Mouse (Mus musculus): ENCODE measurements at regions not wholly inside any gene's neighbourhood (a gene's known extent, or its start where the extent isn't known, plus 50 kb on each side); places are given as distances from the start of the nearest gene placed in this dataset.
"Not testable (repeated sequence)": the region's sequence is repeated elsewhere in the genome, so short reads cannot be mapped to it uniquely, and the experiment has no call there.

DNA sequence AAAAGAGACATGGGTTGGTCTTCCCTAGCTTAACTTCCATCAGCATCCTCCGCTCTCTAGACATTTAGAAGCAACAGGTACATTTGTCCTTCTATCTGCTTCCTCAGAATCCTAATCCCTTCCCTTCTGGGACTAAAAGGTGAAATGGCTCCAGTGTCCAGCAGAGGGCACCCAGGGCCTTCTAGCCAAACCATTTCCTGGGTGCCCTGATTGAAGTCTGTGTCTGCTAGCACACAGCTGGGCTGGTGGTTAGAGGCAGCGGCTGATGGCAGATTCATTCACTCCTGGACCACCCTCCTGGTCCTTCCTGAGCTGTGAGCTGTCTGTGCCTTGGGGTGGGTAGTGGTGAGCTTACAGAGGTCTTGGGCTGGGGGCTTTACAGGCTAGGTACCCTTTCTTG is 76.5 kb upstream of the Col13a1 start:
- intact Hi-C loops (cut with DNase I) = loop anchor here (1.0 to 5.0 kb wide), 3 partner anchors 46 to 192 kb away; no protein-coding TSS in a partner anchor
- no peak for DNase-seq

DNA sequence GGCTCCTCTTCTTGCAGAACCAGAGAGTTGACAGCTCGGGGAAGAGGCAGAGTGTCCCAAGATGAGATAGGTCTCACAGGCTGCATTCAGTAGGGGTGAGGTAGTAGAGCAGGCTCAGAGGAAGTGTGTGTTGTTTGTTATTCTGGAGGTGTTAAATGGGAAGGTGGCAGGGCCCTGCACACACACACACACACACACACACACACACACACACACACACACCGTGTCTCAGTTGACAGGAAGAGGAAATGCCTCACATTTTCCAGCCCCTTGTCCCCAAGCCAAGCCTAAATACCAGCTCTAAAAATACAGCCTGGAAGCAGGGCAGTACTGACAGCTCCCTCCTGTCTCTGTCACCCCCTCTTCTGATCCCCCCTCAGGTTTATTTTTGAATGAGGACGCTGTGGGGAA is 70.9 kb upstream of the Col13a1 start:
- DNase-seq = peak in 1 of 2 experiments; percentile 59
- intact Hi-C loops (cut with DNase I) = loop anchor here (5.0 kb wide), 1 partner anchor 67 kb away; no protein-coding TSS in a partner anchor

- intact Hi-C loops (cut with DNase I) = no loop called here
- DNase-seq = no peak
Measured at GRCm38 (mm10) chr10:62044408-62044807, 65.5 kb upstream of the Col13a1 start.

DNA sequence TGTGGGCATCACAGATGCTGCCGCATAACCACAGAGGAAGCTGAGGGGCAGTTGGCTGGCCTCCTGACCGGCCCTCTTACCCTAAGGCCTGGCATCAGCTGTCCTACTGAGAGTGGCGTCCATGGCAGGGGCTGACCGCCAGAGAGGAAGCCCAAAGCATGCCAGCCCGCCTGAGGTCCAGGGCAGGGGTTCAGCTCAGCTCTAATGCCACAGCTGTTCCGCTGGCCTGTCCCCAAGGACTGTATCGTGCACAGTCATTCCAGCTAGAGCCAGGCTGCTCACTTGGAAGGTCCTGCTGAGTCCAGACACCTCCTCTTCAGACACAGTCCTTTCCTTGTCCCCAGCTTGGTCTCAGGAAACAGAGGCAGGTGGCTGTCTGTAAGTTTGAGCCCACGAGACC is 61.0 kb upstream of the Col13a1 start:
- DNase-seq = peak; percentile 57 to 69
- intact Hi-C loops (cut with DNase I) = no loop called here

DNA sequence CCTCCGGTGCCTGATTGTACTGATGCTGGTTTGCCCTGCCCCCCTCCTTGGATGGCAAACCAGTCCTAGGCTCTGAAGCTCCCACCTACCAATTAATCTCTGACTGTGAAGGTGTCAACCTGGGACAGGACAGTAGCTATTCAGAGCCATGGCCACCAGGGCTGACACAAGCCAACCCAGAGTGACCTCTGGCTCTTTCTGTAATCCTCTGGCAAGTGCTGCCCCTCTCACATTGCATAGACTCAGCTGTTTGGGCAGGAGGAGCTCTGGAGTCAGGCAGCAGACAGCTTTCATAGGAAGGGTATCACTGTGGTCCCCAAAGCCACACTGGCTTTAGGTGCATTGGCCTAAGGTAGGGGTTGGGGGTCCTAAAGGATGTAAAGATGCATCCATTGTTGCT is 59.7 kb upstream of the Col13a1 start:
- peak; percentile 41 to 47 for DNase-seq

GRCm38 (mm10) chr10:62037402-62038199 is 58.7 kb upstream of the Col13a1 start:
- no peak for DNase-seq
- intact Hi-C loops (cut with DNase I) = no loop called here

More for the DNA sequence above, 59.7 kb upstream of the Col13a1 start:
- intact Hi-C loops (cut with DNase I) = no loop called here

GRCm38 (mm10) chr10:62036815-62037214 is 57.9 kb upstream of the Col13a1 start:
- intact Hi-C loops (cut with DNase I) = no loop called here
- no peak for DNase-seq

- DNase-seq = no peak
- intact Hi-C loops (cut with DNase I) = no loop called here
Measured at GRCm38 (mm10) chr10:62034291-62034690, 55.4 kb upstream of the Col13a1 start.

GRCm38 (mm10) chr10:62033748-62034147 is 54.8 kb upstream of the Col13a1 start:
- intact Hi-C loops (cut with DNase I) = no loop called here
- DNase-seq = no peak

DNA sequence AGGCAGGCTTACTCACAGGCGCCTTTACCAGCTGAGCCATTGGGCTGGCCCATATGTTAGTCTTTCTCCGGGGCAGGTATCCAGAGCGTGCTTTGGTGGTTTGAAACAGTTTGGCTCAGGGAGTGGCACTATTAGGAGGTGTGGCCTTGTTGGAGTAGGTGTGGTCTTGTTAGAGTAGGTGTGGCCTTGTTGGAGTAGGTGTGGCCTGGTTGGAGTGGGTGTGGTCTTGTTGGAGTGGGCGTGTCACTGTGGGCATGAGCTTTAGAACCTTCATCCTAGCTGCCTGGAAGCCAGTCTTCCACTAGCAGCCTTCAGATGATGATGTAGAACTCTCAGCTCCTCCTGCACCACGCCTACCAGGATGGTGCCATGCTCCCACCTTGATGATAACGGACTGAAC is 53.1 kb upstream of the Col13a1 start:
- DNase-seq; intact Hi-C loops (cut with DNase I): not testable (repeated sequence)

DNA sequence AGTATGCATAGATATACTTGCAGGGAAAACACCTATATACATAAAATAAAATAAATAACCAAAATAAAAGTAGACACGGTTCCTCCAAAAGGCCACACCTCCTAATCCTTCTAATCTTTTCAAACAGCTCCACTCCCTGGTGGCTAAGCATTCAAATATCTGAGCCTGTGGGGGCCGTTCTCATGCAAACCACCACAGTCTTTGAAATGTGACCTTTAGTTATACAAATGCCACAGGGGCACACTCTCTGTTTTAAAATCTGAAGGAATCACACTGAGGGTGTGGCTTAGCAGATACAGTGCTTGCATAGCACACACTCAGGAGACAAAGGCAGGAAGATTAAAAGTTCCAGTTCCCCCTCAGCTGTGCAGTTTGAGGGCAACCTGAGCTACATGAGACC is 50.4 kb upstream of the Col13a1 start:
- DNase-seq = no peak
- intact Hi-C loops (cut with DNase I) = no loop called here
